In genomic region chr6:52260654-52261575, GRCm38 (mm10) we compare ENCODE assay signal across 8 mouse cellular contexts. TPM values are rescaled to one million over a fixed set of nuclear protein-coding genes. Genes with fewer than 3 reads are reported as not detected.
DNase-seq lines count a peak whose midpoint lies in the region; ATAC-seq and TF ChIP-seq lines count a peak whose summit lies in the region.

Gene Hoxa13 (minus strand): TSS chr6:52260880.

- H3K27me3 ChIP-seq in heart, embryonic 15.5 days = peaks cover 94% of the 10 kb centered on the region
- H3K27me3 ChIP-seq in heart, adult 2 months (ENCODE audit: control insufficient read depth, insufficient read depth, low read length) = peaks cover 44% of the 10 kb centered on the region
- peaks cover 92% of the 10 kb centered on the region for H3K27me3 ChIP-seq in hindbrain, embryonic 14.5 days (ENCODE audit: control insufficient read depth, insufficient read depth, low read length)
- peaks cover 98% of the 10 kb centered on the region for H3K27me3 ChIP-seq in midbrain, embryonic 13.5 days

- TF ChIP-seq CTCF in heart, adult 2 months (IDR thresholded peaks at IDR 0.05) = no peak

- ATAC-seq in heart, embryonic 15.5 days (replicated peaks; ENCODE audit: insufficient number of reproducible peaks, insufficient read depth, low FRiP score, low read depth) = no peak
- no peak for ATAC-seq in hindbrain, embryonic 14.5 days (ENCODE audit: low FRiP score)
- no peak for ATAC-seq in midbrain, embryonic 13.5 days

- H3K4me2 ChIP-seq in heart, embryonic 15.5 days = peak within 1 kb of the TSS; percentile 75
- H3K4me2 ChIP-seq in hindbrain, embryonic 14.5 days (replicated peaks) = peak within 1 kb of the TSS; percentile 33
- H3K4me2 ChIP-seq in midbrain, embryonic 13.5 days (replicated peaks) = peak within 1 kb of the TSS; percentile 43

- H3K36me3 ChIP-seq in heart, embryonic 15.5 days = no peaks in the 10 kb centered on the region
- H3K36me3 ChIP-seq in heart, adult 2 months (ENCODE audit: control insufficient read depth, insufficient read depth, low read length) = no peaks in the 10 kb centered on the region
- H3K36me3 ChIP-seq in hindbrain, embryonic 14.5 days (replicated peaks; ENCODE audit: control insufficient read depth, insufficient read depth) = no peaks in the 10 kb centered on the region
- no peaks in the 10 kb centered on the region for H3K36me3 ChIP-seq in midbrain, embryonic 13.5 days

- H3K4me3 ChIP-seq in heart, embryonic 15.5 days = peak within 1 kb of the TSS; percentile 49
- H3K4me3 ChIP-seq in heart, adult 2 months = no peak within 1 kb of the TSS
- peak within 1 kb of the TSS; percentile 13 for H3K4me3 ChIP-seq in hindbrain, embryonic 14.5 days (replicated peaks; ENCODE audit: low read length)
- H3K4me3 ChIP-seq in midbrain, embryonic 13.5 days (replicated peaks) = peak within 1 kb of the TSS; percentile 30

- TF ChIP-seq POLR2A in heart, adult 2 months (IDR thresholded peaks at IDR 0.05; ENCODE audit: insufficient read depth, low read depth, low read length) = no peak

- TF ChIP-seq EP300 in heart, adult 2 months (IDR thresholded peaks at IDR 0.05; ENCODE audit: insufficient read depth, low read depth, low read length) = no peak

- intact Hi-C loops in heart, adult 2 months (cut with DNase I) = no loop called here

- under 1% methylated on average over 39 of the region's 72 CpGs for WGBS in heart, embryonic 15.5 days
- 1% methylated on average over 39 of the region's 72 CpGs for WGBS in heart, adult 2 months
- 0% methylated on average over 31 of the region's 72 CpGs for WGBS in hindbrain, embryonic 14.5 days
- 0% methylated on average over 48 of the region's 72 CpGs for WGBS in midbrain, embryonic 13.5 days

- no peaks in the 10 kb centered on the region for H3K79me2 ChIP-seq in heart, adult 2 months (replicated peaks; ENCODE audit: control insufficient read depth, insufficient read depth, low read length)

- H3K9ac ChIP-seq in heart, embryonic 15.5 days = no peak within 1 kb of the TSS
- H3K9ac ChIP-seq in heart, adult 2 months (ENCODE audit: low read depth, low read length) = no peak within 1 kb of the TSS; the same call in 1 of the 2 replicates
- no peak within 1 kb of the TSS for H3K9ac ChIP-seq in hindbrain, embryonic 14.5 days
- H3K9ac ChIP-seq in midbrain, embryonic 13.5 days (replicated peaks) = no peak within 1 kb of the TSS

- H3K4me1 ChIP-seq in heart, embryonic 15.5 days (replicated peaks) = peaks cover 20% of the 10 kb centered on the region
- no peaks in the 10 kb centered on the region; the same call in 1 of the 2 replicates for H3K4me1 ChIP-seq in heart, adult 2 months (ENCODE audit: control insufficient read depth, insufficient read depth, low read length)
- H3K4me1 ChIP-seq in hindbrain, embryonic 14.5 days (replicated peaks; ENCODE audit: control insufficient read depth, insufficient read depth, low read length) = no peaks in the 10 kb centered on the region; the same call in 1 of the 2 replicates
- H3K4me1 ChIP-seq in midbrain, embryonic 13.5 days (replicated peaks) = peaks cover 6% of the 10 kb centered on the region; the same call in 1 of the 2 replicates

- no peaks in the 10 kb centered on the region for H3K9me3 ChIP-seq in heart, embryonic 15.5 days (replicated peaks)
- H3K9me3 ChIP-seq in hindbrain, embryonic 14.5 days (ENCODE audit: control insufficient read depth, low read length) = no peaks in the 10 kb centered on the region
- no peaks in the 10 kb centered on the region for H3K9me3 ChIP-seq in midbrain, embryonic 13.5 days

- no peak within 1 kb of the TSS for H3K27ac ChIP-seq in heart, embryonic 15.5 days
- H3K27ac ChIP-seq in heart, adult 2 months = no peak within 1 kb of the TSS
- no peak within 1 kb of the TSS for H3K27ac ChIP-seq in hindbrain, embryonic 14.5 days
- no peak within 1 kb of the TSS for H3K27ac ChIP-seq in midbrain, embryonic 13.5 days

- no peak for DNase-seq in heart, adult 2 months
- DNase-seq in R1 (ENCODE audit: low read depth, low spot score) = peak; percentile 58
- DNase-seq in hindbrain, embryonic 14.5 days (ENCODE audit: low spot score) = no peak
- DNase-seq in right cerebral cortex, postnatal 14 days = no peak
- DNase-seq in frontal cortex, postnatal 25 days (ENCODE audit: low spot score in 2 of 2) = no peak
- no peak for DNase-seq in adrenal gland, adult 2 months

RNA-seq across cellular contexts. Expression of gene Hoxa13, which starts in this region (rescaled TPM):
- polyA plus RNA-seq in heart, embryonic 15.5 days (2015; fragmentation: Nextera tagmentation; extraction: Ambion mirVana) = 0.09 TPM in 1 of 2 replicates, not detected in the other
- not detected for total RNA-seq in heart, adult 2 months (2021)
- polyA plus RNA-seq in heart, adult 2 months (2012; rRNA removed) = not detected in 2 replicates
- polyA plus RNA-seq in hindbrain, embryonic 14.5 days (2014; fragmentation: Nextera tagmentation; extraction: Ambion mirVana) = not detected in 2 replicates
- polyA plus RNA-seq in midbrain, embryonic 13.5 days (2015; fragmentation: Nextera tagmentation; extraction: Ambion mirVana) = not detected in 2 replicates
- not detected for total RNA-seq in adrenal gland, adult 2 months (2021)
- polyA plus RNA-seq in adrenal gland, adult 2 months (2012; rRNA removed) = not detected in 2 replicates
